Mouse (Mus musculus) hindbrain, postnatal 0 days (tissue): ENCODE results near the gene Plcb4. TPM values are rescaled to one million over a fixed set of nuclear protein-coding genes. Genes with fewer than 3 reads are reported as not detected.

Experiments used
- ATAC-seq: fragments of 200-750 bp; cut with Nextera tagmentation; 2 replicates; pipeline ENCODE4 v1.8.0; 2017; ENCODE audit warnings: mild to moderate bottlenecking, moderate TSS enrichment, moderate library complexity
- DNase-seq: peaks from one replicate; pipeline ENCODE4 v3.0.0-alpha.2; 2015; ENCODE audit warnings: low spot score
- H3K27ac ChIP-seq: fragments of 300-500 bp; sonication (generic); 2 replicates; pipeline ENCODE4 v1.5.1; 2014; ENCODE audit warnings: mild to moderate bottlenecking
- H3K27me3 ChIP-seq: fragments of 300-500 bp; sonication (generic); 2 replicates; pipeline ENCODE4 v1.6.1; 2014; ENCODE audit warnings: low read length, mixed read lengths; ENCODE audit not compliant: insufficient read depth
- H3K36me3 ChIP-seq: fragments of 300-500 bp; sonication (generic); 2 replicates; pipeline ENCODE4 v1.6.1; 2014; ENCODE audit warnings: low read length, mixed read lengths; ENCODE audit not compliant: insufficient read depth
- H3K4me1 ChIP-seq: fragments of 300-500 bp; sonication (generic); 2 replicates; pipeline ENCODE4 v1.6.1; 2014; ENCODE audit warnings: antibody characterized with exemption, low read length, mixed read lengths; ENCODE audit not compliant: insufficient read depth
- H3K4me2 ChIP-seq: fragments of 300-500 bp; sonication (generic); 2 replicates; pipeline ENCODE4 v1.6.1; 2014; ENCODE audit warnings: low read depth, mild to moderate bottlenecking, low read length, moderate library complexity, mixed read lengths
- H3K4me3 ChIP-seq: fragments of 300-500 bp; sonication (generic); 2 replicates; pipeline ENCODE4 v1.5.1; 2014; ENCODE audit warnings: low read length
- H3K9ac ChIP-seq: fragments of 300-500 bp; sonication (generic); replicated peaks from 2 replicates; pipeline ENCODE4 v1.6.1; 2014; ENCODE audit warnings: mild to moderate bottlenecking, low read length, moderate library complexity, mixed read lengths
- H3K9me3 ChIP-seq: fragments of 300-500 bp; sonication (generic); 2 replicates; pipeline ENCODE4 v1.6.1; 2016; ENCODE audit warnings: low read length, mixed read lengths
- CTCF ChIP-seq: IDR thresholded peaks from 2 replicates; pipeline ENCODE4 v1.5.1; 2016; ENCODE audit warnings: antibody characterized with exemption, control low read depth, low read depth
- WGBS: fragments of 180-500 bp; shearing (Covaris S2); extraction: QIAGEN DNeasy Blood & Tissue Kit; methylation state at CpG from one replicate; pipeline ENCODE4 v1.1.7; 2014; 5-methylcytosine and 5-hydroxymethylcytosine counted together
- polyA plus RNA-seq: library from polyadenylated mRNA; unstranded; fragments of >200 nt; fragmentation: Nextera tagmentation; extraction: Ambion mirVana; gene quantifications from 2 replicates; pipeline ENCODE4 v1.2.1, GENCODE M21; 2015
- total RNA-seq: library from RNA; depleted of rRNA; stranded (reverse); fragments of >200 nt; gene quantifications from 2 replicates; pipeline ENCODE4 v1.2.3, GENCODE M21; 2014

Plcb4 gene
- total and polyA plus RNA-seq, 2 experiments from 2014 or later, result 43.0 to 46.9 TPM

GRCm38 (mm10) chr2:135914343-135915261 lies 255.8 kb downstream of the Plcb4 start:
- no peak for DNase-seq
- Histone ChIP-seq H3K4me3 (no peak overlapping the region), H3K36me3 (no peaks in the 10 kb centered on the region), H3K27ac (no peak overlapping the region), H3K4me2 (no peak overlapping the region), H3K9me3 (no peaks in the 10 kb centered on the region), H3K4me1 (no peaks in the 10 kb centered on the region; the same call in 1 of the 2 replicates), H3K9ac (no peak overlapping the region), H3K27me3 (no peaks in the 10 kb centered on the region)
- 81% methylated on average over 8 of the region's 8 CpGs for WGBS
- no peak for ATAC-seq
- TF ChIP-seq CTCF, result no peak

GRCm38 (mm10) chr2:135915928-135916327 lies 257.1 kb downstream of the Plcb4 start:
- ATAC-seq, result no peak
- H3K4me3 ChIP-seq, result no peak overlapping the region
- H3K27ac ChIP-seq, result no peak overlapping the region
- H3K27me3 ChIP-seq, result no peaks in the 10 kb centered on the region
- no peaks in the 10 kb centered on the region for H3K9me3 ChIP-seq
- DNase-seq, result no peak
- H3K4me1 ChIP-seq, result no peaks in the 10 kb centered on the region; the same call in 1 of the 2 replicates
- H3K36me3 ChIP-seq, result no peaks in the 10 kb centered on the region
- TF ChIP-seq CTCF, result no peak
- H3K4me2 ChIP-seq, result no peak overlapping the region
- no peak overlapping the region for H3K9ac ChIP-seq
- WGBS, result 54% methylated on average over 10 of the region's 10 CpGs

- no peak for TF ChIP-seq CTCF
- H3K4me1 ChIP-seq, result no peaks in the 10 kb centered on the region; the same call in 1 of the 2 replicates
- DNase-seq (no peak), ATAC-seq (no peak)
- WGBS, result 74% methylated on average over 3 of the region's 3 CpGs
- no peak overlapping the region for H3K9ac ChIP-seq
- H3K4me2 ChIP-seq, result no peak overlapping the region
- no peak overlapping the region for H3K4me3 ChIP-seq
- H3K9me3 ChIP-seq, result no peaks in the 10 kb centered on the region
- H3K27ac ChIP-seq, result no peak overlapping the region
- H3K27me3 ChIP-seq, result no peaks in the 10 kb centered on the region
- no peaks in the 10 kb centered on the region for H3K36me3 ChIP-seq
These were observed 258.2 kb downstream of the Plcb4 start for GRCm38 (mm10) chr2:135917000-135917399.

- Histone ChIP-seq H3K9ac (no peak overlapping the region), H3K4me3 (no peak overlapping the region), H3K27ac (no peak overlapping the region), H3K9me3 (no peaks in the 10 kb centered on the region), H3K4me1 (no peaks in the 10 kb centered on the region), H3K36me3 (no peaks in the 10 kb centered on the region), H3K4me2 (no peak overlapping the region), H3K27me3 (no peaks in the 10 kb centered on the region)
- ATAC-seq (no peak), DNase-seq (no peak)
- no peak for TF ChIP-seq CTCF
- 55% methylated on average over 5 of the region's 5 CpGs for WGBS
These were observed 259.3 kb downstream of the Plcb4 start for GRCm38 (mm10) chr2:135918116-135918515.

- H3K4me2 ChIP-seq, result no peak overlapping the region
- no peaks in the 10 kb centered on the region for H3K27me3 ChIP-seq
- no peak for TF ChIP-seq CTCF
- H3K4me3 ChIP-seq, result no peak overlapping the region
- DNase-seq, result no peak
- H3K9ac ChIP-seq, result no peak overlapping the region
- H3K4me1 ChIP-seq, result no peaks in the 10 kb centered on the region
- H3K36me3 ChIP-seq, result no peaks in the 10 kb centered on the region
- 65% methylated on average over 6 of the region's 6 CpGs for WGBS
- H3K27ac ChIP-seq, result no peak overlapping the region
- H3K9me3 ChIP-seq, result no peaks in the 10 kb centered on the region
- no peak for ATAC-seq
These were observed 260.8 kb downstream of the Plcb4 start for GRCm38 (mm10) chr2:135919641-135920040.

- peak; percentile 72 for TF ChIP-seq CTCF
- Histone ChIP-seq H3K36me3 (no peaks in the 10 kb centered on the region; the same call in 1 of the 2 replicates), H3K27ac (no peak overlapping the region), H3K4me2 (no peak overlapping the region), H3K4me3 (no peak overlapping the region), H3K27me3 (no peaks in the 10 kb centered on the region), H3K4me1 (no peaks in the 10 kb centered on the region), H3K9ac (no peak overlapping the region), H3K9me3 (no peaks in the 10 kb centered on the region)
- DNase-seq (peak; percentile 88), ATAC-seq (peak; percentile 69; the same call in 1 of the 2 replicates)
- WGBS, result 78% methylated on average over 8 of the region's 8 CpGs
These were observed 268.0 kb downstream of the Plcb4 start for GRCm38 (mm10) chr2:135926660-135927343.
